Mouse (Mus musculus) liver, adult 2 months (tissue): ENCODE data around the gene Unc13b. TPM values are rescaled to one million over a fixed set of nuclear protein-coding genes. Genes with fewer than 3 reads are reported as not detected.

Experiments
- DNase-seq: peaks from one replicate; pipeline ENCODE4 v3.0.0-alpha.2; 2011; ENCODE audit warnings: low read depth, low spot score; ENCODE audit errors: extremely low read depth
- H3K27ac ChIP-seq: fragments of 200-500 bp; replicated peaks from 2 replicates; pipeline ENCODE4 v1.5.1; 2012; ENCODE audit warnings: low read depth, mild to moderate bottlenecking, control low read depth, inconsistent platforms, low read length; ENCODE audit not compliant: insufficient read depth
- H3K27me3 ChIP-seq: fragments of 200-500 bp; 2 replicates; pipeline ENCODE4 v1.6.1; 2012; ENCODE audit warnings: mild to moderate bottlenecking, moderate library complexity, low read length, inconsistent platforms; ENCODE audit not compliant: control insufficient read depth, insufficient read depth
- H3K36me3 ChIP-seq: fragments of 200-500 bp; 2 replicates; pipeline ENCODE4 v1.6.1; 2012; ENCODE audit warnings: low read length, inconsistent platforms; ENCODE audit not compliant: control insufficient read depth, insufficient read depth
- H3K4me1 ChIP-seq: fragments of 200-500 bp; 2 replicates; pipeline ENCODE4 v1.6.1; 2011; ENCODE audit warnings: low read length; ENCODE audit not compliant: control insufficient read depth, insufficient read depth
- H3K4me3 ChIP-seq: fragments of 200-500 bp; 2 replicates; pipeline ENCODE4 v1.5.1; 2011; ENCODE audit warnings: low read depth, mild to moderate bottlenecking, control low read depth, low read length, moderate library complexity; ENCODE audit not compliant: insufficient read depth
- H3K79me2 ChIP-seq: fragments of 200-500 bp; 2 replicates; pipeline ENCODE4 v1.6.1; 2012; ENCODE audit warnings: inconsistent platforms, mild to moderate bottlenecking, low read length, moderate library complexity; ENCODE audit not compliant: control insufficient read depth, insufficient read depth
- H3K9ac ChIP-seq: fragments of 200-500 bp; 2 replicates; pipeline ENCODE4 v1.6.1; 2012; ENCODE audit warnings: low read depth, mild to moderate bottlenecking, control low read depth, inconsistent platforms, low read length
- CTCF ChIP-seq: fragments of 200-500 bp; IDR thresholded peaks from 2 replicates; pipeline ENCODE4 v1.5.1; 2011; ENCODE audit warnings: low read depth, low read length, control low read depth
- POLR2A ChIP-seq: fragments of 200-500 bp; IDR thresholded peaks from 2 replicates; pipeline ENCODE4 v1.6.1; 2011; ENCODE audit warnings: low read length, control low read depth; ENCODE audit not compliant: insufficient read depth; ENCODE audit errors: extremely low read depth
- WGBS: fragments of 180-500 bp; shearing (Covaris S2); methylation state at CpG from one replicate; pipeline ENCODE4 v1.1.7; 2018; 5-methylcytosine and 5-hydroxymethylcytosine counted together
- polyA plus RNA-seq: library from polyadenylated mRNA; depleted of rRNA; stranded (reverse); fragments of >200 nt; gene quantifications from 2 replicates; pipeline ENCODE4 v1.2.3, GENCODE M21; 2012; rRNA removed
- total RNA-seq: library from RNA; depleted of rRNA; stranded (reverse); fragments of >200 nt; gene quantifications from 2 replicates; pipeline ENCODE4 v1.2.3, GENCODE M21; 2014; rRNA removed

Unc13b gene
- total RNA-seq (3.7 and 5.8 TPM in 2 replicates), polyA plus RNA-seq (0.75 and 2.6 TPM in 2 replicates)

DNA sequence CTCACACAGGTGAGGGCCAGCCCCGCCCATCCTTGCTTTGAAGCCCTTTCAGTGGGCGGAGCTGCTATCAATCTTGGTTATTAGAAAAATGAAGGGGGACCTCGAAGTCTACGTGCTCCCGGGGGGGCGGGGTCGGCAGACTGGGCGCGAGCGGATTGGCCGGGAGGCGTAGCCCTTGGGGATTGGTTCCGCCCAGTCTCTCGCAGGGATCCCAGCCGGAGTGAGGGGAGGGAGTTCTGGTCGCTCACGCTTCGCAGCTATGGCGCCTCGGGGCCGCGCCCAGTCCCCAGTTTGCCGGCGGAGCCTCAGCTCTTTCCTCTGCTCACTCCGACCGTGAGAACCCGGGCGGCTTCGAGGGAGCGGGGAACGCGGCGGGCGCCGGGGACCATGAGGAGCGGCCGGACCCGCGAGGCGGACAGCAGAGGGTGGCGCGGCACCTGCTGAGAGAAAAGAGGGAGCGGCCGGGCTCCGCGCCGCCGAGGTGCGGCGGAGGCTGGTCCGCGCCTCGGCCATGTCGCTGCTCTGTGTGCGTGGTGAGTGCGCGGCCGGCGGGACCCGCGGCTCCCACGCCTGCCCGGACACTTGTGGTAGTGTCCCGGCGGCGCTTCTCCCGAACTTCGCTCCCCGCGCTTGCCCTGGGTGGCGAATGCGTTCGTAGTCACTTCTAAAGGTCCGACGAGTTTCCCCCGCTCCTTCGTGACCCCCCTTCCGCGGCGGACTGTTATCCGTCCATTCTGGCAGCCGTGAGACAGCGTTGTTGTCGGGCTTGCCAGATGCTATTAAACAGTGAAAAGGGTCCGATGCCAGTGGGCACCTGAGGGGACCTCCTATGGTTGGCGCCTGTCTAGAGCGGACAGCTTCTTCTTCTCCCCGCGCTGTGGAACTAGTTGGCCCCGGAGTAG lies at the start of gene Unc13b:
Unc13b (plus strand) TSS at position 201 of the 902 bp plus-strand sequence.
- TF ChIP-seq CTCF (no peak), POLR2A (peak; percentile 41; the same call in 1 of the 2 replicates)
- 1% methylated on average over 88 of the region's 90 CpGs for WGBS
- H3K36me3 ChIP-seq = no peaks in the 10 kb centered on the region
- H3K79me2 ChIP-seq = no peaks in the 10 kb centered on the region
- H3K9ac ChIP-seq = peak within 1 kb of the TSS; percentile 75
- DNase-seq = peak; percentile 86
- H3K27me3 ChIP-seq = 0 out of 2 replicates have a peak, but pooled peaks cover 2% of the 10 kb centered on the region
- peak within 1 kb of the TSS; percentile 76 for H3K4me3 ChIP-seq
- peaks cover 3% of the 10 kb centered on the region; the same call in 1 of the 2 replicates for H3K4me1 ChIP-seq
- no peak within 1 kb of the TSS for H3K27ac ChIP-seq

DNA sequence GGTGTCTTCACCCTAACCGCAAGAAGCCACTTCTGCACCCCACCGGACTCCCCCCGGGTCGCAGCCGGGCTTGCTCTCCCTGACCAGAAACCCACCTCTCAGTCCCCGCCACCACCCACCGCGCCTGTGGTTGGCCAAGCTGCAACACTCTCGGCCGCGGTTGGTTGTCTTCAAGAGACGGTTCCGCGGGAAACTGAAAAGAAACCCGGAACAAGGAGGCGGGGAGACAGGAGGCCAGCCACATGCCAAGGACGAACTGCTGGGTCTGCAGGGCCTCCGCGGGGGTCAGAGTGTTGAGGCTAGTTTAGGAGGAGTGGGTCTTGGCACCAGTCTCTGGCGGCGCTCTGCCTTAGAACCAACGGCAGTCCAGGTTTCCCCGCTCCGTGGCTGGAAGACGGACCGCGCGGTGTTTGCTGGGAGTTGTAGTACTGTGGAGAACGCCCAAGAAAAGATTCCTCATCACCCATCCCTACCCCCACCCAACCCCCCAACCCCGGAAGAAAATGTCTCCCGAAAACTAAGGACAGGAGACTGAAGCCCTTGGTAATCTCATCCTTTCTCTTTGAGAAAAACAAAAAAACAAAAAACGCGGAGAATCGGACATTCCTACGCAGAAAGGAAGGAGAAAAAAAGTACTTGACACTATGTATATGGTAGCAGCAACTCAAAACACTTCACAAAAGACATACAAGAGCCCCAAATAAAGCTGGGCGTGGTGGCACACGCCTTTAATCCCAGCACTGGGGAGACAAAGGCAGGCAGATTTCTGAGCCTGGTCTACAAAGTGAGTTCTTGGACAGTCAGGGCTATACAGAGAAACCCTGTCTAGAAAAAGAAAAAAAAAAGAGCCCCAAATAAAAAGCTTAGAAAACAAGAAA lies 48.4 kb upstream of the Unc13b start, which contains the start of gene Fancg:
Fancg (minus strand) TSS at position 346 of the 878 bp plus-strand sequence.
- Histone ChIP-seq H3K4me3 (peak within 1 kb of the TSS; percentile 94), H3K9ac (peak within 1 kb of the TSS; percentile 74), H3K27ac (no peak within 1 kb of the TSS), H3K36me3 (no peaks in the 10 kb centered on the region), H3K79me2 (no peaks in the 10 kb centered on the region), H3K27me3 (no peaks in the 10 kb centered on the region), H3K4me1 (peaks cover 3% of the 10 kb centered on the region; the same call in 1 of the 2 replicates)
- peak; percentile 59 for DNase-seq
- 2% methylated on average over 37 of the region's 37 CpGs for WGBS
- TF ChIP-seq CTCF (no peak), POLR2A (no peak)

DNA sequence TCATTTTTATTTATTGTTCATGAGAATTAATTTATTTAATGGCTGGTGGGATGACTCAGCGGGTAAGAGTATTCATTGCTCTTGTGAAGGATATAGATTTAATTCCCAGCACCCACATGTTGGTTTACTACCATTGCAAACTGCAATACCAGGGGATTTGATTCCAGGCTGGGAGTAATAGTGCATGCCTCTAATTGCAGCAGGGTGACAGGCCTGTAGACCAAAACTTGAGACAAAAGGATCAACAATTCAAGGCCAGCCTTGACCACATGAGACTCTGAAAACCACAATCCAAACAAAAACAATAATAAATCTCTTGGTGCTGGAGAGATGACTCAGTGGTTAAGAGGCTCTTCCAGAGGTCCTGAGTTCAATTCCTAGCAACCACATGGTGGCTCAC lies 46.7 kb upstream of the Unc13b start:
- no peaks in the 10 kb centered on the region for H3K27me3 ChIP-seq
- H3K36me3 ChIP-seq = no peaks in the 10 kb centered on the region
- TF ChIP-seq CTCF (no peak), POLR2A (no peak)
- H3K9ac ChIP-seq = no peak overlapping the region
- WGBS = 96% methylated on average over 1 of the region's 1 CpGs
- no peaks in the 10 kb centered on the region for H3K79me2 ChIP-seq
- no peak for DNase-seq
- H3K4me1 ChIP-seq = peaks cover 3% of the 10 kb centered on the region; the same call in 1 of the 2 replicates
- no peak overlapping the region for H3K27ac ChIP-seq
- no peak overlapping the region for H3K4me3 ChIP-seq

DNA sequence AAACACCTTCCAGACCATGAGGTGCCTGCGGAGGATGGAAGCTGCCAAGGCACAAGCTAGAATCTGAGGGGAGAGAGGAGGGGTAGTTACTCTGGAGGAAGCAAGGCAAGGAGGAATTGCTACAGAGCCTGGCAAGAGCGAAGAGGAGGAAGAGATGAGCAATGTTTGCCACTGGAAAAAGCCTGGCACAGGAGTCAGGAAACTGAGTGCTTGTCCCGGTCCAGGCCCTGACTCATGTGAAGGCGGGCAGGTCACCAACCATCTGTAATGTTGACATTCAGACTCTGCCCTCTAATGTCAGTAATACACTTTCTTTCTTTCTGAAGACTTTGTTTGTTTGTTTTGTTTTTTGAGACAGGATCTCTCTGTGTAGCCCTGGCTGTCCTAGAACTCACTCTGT lies 40.6 kb upstream of the Unc13b start:
- no peaks in the 10 kb centered on the region for H3K79me2 ChIP-seq
- H3K4me1 ChIP-seq = no peaks in the 10 kb centered on the region
- H3K4me3 ChIP-seq = no peak overlapping the region
- H3K27ac ChIP-seq = no peak overlapping the region
- H3K27me3 ChIP-seq = no peaks in the 10 kb centered on the region
- no peak overlapping the region for H3K9ac ChIP-seq
- TF ChIP-seq CTCF = no peak
- no peak for TF ChIP-seq POLR2A
- peaks cover 7% of the 10 kb centered on the region; the same call in 1 of the 2 replicates for H3K36me3 ChIP-seq
- 64% methylated on average over 4 of the region's 4 CpGs for WGBS
- DNase-seq = no peak

DNA sequence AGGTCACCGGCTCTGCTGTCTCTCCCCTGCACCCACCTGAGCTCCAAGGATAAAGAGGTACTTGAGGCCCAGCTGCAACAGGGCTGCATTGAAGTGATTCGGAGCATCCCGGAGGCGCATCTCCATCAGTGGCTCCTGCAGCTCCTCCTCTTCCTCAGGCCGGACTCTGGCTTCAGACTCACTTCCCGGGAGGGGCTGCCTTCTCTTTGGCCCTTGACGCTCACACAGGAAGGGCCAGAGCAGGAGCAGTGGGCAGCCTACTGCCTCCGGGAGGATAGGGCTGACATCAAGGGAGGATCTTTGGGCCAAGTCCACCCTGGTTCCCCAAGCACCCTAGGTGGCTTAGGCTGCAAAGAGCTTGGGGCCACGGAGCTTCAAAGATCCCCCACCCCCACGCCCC lies 39.6 kb upstream of the Unc13b start:
- 90% methylated on average over 10 of the region's 10 CpGs for WGBS
- no peak overlapping the region for H3K9ac ChIP-seq
- no peak overlapping the region for H3K27ac ChIP-seq
- no peaks in the 10 kb centered on the region for H3K79me2 ChIP-seq
- TF ChIP-seq POLR2A (no peak), CTCF (no peak)
- peaks cover 7% of the 10 kb centered on the region; the same call in 1 of the 2 replicates for H3K36me3 ChIP-seq
- no peaks in the 10 kb centered on the region for H3K4me1 ChIP-seq
- DNase-seq = no peak
- no peak overlapping the region for H3K4me3 ChIP-seq
- no peaks in the 10 kb centered on the region for H3K27me3 ChIP-seq
